Mouse (Mus musculus) erythroblast, adult 5-6 weeks (primary cell): ENCODE results near the gene Aldh8a1. TPM values are rescaled to one million over a fixed set of nuclear protein-coding genes. Genes with fewer than 3 reads are reported as not detected.
"Not testable (repeated sequence)": the region's sequence is repeated elsewhere in the genome, so short reads cannot be mapped to it uniquely, and the experiment has no call there.

Source experiments
- ATAC-seq: replicated peaks from 2 replicates; pipeline ENCODE4 v1.8.0; 2016; ENCODE audit warnings: moderate number of reproducible peaks, mild to moderate bottlenecking, moderate TSS enrichment, inconsistent platforms; ENCODE audit not compliant: poor library complexity, low FRiP score, severe bottlenecking
- total RNA-seq, 2 experiments: library from RNA; stranded (forward) in 1 of 2; stranded (reverse) in 1 of 2; fragments of 150-400 nt in 1 of 2; fragments of 200-764, 138-1000 nt in 1 of 2; gene quantifications; 2 replicates each; pipeline versions ENCODE4 v1.2.3 to v1.2.4; 2015 to 2017; ENCODE audit warnings: low replicate concordance in 2 of 2

Aldh8a1 gene
- total RNA-seq, 2 experiments from 2014 or later: not detected

- ATAC-seq: no peak
Observed at GRCm38 (mm10) chr10:21365897-21366296, 11.2 kb upstream of the Aldh8a1 start.

DNA sequence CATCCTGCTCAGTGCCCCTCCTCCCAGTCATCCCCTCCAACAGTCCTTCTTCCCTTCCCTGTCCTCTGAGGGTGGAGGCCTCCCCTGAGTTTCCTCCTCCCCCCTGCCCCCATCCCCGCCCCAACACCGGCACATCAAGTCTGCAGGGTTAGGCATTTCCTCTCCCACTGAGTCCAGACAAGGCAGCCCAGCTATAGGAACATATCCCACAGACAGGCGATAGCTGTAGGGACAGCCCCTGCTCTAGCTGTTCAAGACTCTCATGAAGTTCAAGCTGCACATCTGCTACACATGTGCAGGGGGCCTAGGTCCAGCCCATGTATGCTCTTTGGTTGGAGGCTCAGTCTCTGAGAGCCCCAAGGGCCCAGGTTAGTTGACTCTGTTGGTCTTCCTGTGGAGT is 10.6 kb upstream of the Aldh8a1 start:
- ATAC-seq: no peak

- ATAC-seq: no peak
Observed at GRCm38 (mm10) chr10:21367481-21367880, 9.6 kb upstream of the Aldh8a1 start.

GRCm38 (mm10) chr10:21369586-21369985 is 7.5 kb upstream of the Aldh8a1 start:
- ATAC-seq: no peak

- ATAC-seq: no peak
Observed at GRCm38 (mm10) chr10:21372271-21372670, 4.8 kb upstream of the Aldh8a1 start.

DNA sequence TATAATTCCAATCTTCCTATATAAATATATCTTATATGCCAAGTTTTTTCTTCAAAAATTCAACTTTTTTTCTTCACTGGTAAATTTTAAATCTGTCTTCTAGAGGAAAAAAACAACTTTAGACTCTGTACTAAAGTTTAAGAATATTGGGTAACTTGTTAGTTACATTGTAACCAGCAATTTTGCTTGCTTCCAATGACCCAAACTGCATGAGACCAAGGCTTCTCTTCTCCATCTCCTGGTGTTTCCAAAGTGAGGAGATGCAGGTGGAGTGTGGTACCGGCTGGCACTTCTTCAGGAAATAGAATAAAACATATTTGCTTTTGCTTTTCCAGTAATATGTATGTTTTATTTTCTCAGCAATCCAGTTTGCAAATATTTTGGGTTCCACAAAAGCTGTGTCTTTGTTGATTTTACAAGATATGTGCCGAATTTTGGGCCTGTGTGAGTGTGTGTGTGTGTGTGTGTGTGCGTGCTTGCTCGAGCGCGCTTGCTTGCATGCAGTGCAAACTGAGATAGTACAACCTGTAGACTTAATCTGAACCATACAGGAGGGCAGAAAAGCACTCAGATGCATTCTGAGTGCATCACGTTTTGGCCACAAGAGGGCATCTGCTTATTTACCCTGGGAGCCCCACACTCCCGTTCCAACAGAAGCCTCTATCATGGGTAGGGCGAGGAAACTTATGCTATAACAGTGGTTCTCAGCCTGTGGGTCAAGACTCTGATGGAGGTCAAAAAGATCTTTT is 1.3 kb downstream of the Aldh8a1 start:
- peak; percentile 68 for ATAC-seq

DNA sequence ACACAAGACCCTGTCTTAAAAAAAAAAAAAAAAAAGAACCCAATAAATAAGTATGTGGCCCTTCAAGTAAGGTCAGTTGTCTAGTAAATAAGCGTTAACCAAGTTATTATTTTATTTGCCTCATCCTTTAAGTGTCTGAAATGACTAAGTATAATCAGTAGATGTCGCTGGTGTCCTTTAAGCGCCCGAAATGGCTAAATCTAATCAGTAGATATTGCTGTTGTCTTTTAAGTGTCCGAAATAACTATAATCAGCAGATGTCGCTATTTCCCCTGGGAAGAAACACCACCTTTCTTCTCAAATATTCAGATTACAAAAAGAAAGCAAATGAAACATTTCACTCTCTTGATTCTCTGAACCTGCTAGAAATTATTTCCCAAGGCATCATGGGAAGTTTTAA is 5.8 kb downstream of the Aldh8a1 start:
- ATAC-seq: no peak

DNA sequence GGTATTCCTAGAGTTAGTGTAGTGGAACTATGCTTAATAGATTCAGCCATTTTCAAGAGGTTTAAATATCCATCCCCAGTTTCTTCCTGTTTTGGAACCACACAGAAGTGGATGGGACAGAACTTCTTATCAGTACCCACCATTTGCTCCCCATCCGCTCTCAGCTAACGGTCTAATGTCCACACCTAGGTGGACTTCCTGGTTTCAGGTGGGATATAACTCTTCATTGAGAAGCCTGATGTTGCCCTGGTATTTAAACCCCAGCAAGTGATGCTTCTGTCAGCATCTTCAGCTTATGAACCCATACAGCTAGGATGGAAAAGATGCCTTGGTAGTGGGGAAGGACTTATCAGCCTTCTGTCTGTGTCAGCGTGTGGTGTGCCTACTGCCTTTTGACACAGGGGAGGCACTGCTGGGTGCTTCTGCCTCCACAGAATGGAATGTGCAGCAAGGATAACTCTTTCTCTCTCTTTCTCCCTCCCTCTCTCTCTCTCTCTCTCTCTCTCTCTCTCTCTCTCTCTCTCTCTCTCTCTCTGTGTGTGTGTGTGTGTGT is 8.1 kb downstream of the Aldh8a1 start:
- ATAC-seq: peak; percentile 50

GRCm38 (mm10) chr10:21389075-21389474 is 12.0 kb downstream of the Aldh8a1 start:
- no peak for ATAC-seq

- ATAC-seq: no peak
Observed at GRCm38 (mm10) chr10:21390440-21390839, 13.3 kb downstream of the Aldh8a1 start.

DNA sequence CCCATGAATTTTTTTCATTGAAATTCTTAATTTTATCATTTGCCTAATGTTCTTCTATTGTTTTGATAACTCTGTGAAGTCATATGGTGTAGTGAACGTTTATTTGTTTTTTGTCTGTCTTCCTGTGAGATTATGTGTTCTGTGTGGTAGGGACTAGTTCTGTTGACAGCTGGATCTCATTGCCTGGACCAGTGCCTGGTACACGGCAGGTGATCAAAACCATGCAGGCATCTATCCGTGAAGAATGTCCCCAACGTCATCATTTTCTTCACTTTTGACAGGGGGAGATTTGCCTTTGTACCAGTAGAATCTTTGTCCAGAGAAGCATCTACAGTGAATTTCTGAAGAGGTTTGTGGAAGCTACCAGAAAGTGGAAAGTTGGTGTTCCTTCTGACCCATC is 14.2 kb downstream of the Aldh8a1 start:
- ATAC-seq: no peak

DNA sequence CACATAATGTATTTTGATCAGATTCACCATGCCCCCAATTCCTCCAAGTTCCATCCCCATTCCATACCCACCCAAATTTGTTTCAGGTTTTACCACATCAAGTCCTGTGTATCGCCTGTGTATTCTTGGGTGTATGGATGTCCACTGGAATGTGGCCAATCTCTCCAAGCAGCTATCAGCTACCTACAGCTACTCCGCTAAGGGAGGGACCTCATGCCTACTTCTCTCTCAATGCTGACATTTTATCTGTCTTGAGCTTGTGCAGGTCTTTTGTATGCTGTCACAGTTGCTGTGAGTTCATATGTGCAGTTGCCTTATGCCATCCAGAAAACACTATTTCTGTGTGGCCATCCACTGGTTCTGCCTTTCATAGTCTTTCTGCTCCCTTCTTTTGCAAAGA is 16.3 kb downstream of the Aldh8a1 start:
- peak; percentile 93 for ATAC-seq

DNA sequence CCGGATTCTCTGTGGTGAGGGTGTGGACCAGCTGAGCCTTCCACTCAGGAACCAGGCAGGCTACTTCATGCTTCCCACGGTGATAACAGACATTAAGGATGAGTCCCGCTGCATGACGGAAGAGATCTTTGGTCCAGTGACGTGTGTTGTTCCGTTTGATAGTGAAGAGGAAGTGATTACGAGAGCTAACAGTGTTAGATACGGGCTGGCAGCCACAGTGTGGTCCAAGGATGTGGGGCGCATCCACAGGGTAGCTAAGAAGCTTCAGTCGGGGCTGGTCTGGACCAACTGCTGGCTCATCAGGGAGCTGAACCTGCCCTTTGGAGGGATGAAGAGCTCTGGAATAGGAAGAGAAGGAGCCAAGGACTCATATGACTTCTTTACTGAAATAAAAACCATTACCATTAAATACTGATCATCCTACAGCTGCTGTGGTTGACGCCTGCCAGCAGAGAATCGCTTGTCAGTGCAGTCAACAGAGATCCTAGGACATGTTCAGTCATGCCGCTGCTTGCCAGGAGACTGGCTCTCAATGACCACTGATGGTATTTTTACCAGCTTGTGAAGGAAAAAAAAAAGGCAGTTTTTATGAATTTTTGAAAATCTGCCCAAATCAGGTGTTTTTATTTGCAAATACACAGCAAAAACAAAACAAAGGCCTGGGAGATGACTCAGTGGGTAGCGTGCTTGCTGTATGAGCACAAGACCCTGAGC is 18.5 kb downstream of the Aldh8a1 start:
- no peak for ATAC-seq

DNA sequence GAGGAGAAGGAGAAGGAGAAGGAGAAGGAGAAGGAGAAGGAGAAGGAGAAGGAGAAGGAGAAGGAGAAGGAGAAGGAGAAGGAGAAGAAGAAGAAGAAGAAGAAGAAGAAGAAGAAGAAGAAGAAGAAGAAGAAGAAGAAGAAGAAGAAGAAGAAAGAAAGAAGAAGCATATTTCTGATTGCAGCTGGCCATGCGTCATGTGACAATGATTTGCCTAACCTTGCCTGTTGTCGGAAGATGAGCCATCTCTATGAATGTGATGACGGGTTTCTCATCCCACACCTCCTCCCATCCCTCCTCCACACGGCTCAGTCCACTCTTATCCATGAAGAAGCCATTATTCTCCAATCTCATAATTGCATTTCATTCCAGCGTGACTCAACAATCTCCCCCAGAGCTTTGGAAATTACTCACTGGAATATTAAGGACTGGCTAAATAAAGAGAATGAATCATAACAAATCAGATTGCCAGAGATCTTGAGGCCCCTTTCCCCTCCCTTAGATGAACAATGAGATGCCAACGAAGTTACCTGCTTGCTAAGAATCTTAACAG is 21.9 kb downstream of the Aldh8a1 start:
- ATAC-seq: not testable (repeated sequence)

GRCm38 (mm10) chr10:21399622-21400021 is 22.5 kb downstream of the Aldh8a1 start:
- no peak for ATAC-seq

GRCm38 (mm10) chr10:21400031-21400430 is 22.9 kb downstream of the Aldh8a1 start:
- no peak for ATAC-seq

GRCm38 (mm10) chr10:21400453-21400852 is 23.4 kb downstream of the Aldh8a1 start:
- no peak for ATAC-seq

DNA sequence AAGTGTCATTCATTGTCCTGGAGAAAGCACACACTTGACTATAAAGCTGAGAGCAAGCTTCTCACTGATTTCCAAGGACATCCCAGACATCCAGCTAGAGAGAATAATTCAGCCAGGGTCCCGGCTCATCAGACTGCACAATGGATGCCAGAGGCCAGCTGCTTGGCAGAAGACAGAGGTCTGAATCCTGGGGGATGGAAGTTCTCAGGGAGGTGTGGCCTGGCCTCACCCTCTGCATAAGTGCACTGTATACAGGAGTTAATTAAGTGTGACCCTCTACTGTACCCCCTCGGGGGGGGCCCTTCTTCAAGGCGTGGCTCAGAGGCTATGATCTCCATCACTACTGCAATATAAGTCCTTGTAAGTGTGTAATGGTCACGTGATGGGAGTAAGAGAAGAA is 24.2 kb downstream of the Aldh8a1 start:
- ATAC-seq: no peak

DNA sequence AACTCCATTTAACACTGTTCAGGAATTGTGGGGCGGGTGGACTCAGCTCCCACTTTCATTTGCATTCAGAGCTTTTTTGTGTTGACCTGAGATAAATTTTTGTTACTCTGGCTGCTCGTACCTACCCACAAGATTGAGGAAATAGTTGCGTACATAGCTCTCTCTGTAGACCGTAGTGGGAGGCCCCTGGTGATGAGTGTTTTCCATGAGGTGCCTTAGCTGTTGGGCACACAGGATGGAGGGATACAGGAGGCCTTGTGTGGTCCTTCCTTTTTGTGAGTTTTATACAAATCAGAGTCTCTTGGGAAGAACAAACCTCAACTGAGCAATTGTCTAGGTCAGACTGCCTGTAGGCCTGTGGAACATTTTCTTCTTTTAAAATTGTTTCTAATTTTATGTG is 27.7 kb downstream of the Aldh8a1 start:
- no peak for ATAC-seq

GRCm38 (mm10) chr10:21405707-21406534 is 28.8 kb downstream of the Aldh8a1 start:
- no peak for ATAC-seq
